Mouse (Mus musculus): ENCODE data around the gene Gm28038.

DNA sequence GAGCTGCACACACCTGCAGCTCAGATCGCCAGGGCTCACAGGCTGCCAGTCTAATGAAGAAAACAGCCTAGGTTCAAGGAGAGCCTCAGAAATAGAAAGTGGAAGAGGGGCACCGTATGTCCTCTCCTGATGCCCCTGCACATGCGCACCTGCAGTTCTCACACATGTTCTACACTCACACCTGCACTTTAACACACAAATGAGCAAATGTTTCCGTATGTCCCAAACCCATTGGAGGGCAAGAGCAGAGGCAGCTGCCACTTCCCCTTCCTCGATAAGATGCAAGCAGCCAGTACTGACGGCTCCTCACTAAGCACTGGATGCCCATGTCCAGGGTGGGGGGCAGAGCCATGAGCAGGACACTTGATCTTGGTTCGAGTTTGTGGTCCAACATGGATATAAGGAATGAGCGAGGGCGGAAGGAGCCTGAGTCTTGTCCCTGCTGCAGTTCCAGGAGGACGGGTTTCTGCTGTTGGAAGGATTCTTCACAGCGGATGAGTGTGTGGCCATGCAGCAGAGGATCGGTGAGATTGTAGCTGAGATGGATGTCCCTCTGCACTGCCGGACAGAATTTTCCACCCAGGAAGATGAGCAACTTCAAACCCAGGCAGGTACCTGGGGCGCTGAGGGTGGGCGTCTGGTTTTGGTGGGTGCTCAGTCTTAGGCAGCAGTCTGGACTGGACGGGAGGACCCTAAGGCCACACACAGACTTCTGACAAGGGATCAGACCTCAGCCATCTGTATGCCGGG lies 11.4 kb upstream of the Gm28038 start:
- TF ChIP-seq CTCF (IDR thresholded peaks at IDR 0.05; ENCODE audit: low read depth, low read length): no peak
- TF ChIP-seq EP300 (IDR thresholded peaks at IDR 0.05; ENCODE audit: insufficient read depth, low read depth, low read length): no peak

All from ES-Bruce4 (cell line).